In the genomic region with DNA sequence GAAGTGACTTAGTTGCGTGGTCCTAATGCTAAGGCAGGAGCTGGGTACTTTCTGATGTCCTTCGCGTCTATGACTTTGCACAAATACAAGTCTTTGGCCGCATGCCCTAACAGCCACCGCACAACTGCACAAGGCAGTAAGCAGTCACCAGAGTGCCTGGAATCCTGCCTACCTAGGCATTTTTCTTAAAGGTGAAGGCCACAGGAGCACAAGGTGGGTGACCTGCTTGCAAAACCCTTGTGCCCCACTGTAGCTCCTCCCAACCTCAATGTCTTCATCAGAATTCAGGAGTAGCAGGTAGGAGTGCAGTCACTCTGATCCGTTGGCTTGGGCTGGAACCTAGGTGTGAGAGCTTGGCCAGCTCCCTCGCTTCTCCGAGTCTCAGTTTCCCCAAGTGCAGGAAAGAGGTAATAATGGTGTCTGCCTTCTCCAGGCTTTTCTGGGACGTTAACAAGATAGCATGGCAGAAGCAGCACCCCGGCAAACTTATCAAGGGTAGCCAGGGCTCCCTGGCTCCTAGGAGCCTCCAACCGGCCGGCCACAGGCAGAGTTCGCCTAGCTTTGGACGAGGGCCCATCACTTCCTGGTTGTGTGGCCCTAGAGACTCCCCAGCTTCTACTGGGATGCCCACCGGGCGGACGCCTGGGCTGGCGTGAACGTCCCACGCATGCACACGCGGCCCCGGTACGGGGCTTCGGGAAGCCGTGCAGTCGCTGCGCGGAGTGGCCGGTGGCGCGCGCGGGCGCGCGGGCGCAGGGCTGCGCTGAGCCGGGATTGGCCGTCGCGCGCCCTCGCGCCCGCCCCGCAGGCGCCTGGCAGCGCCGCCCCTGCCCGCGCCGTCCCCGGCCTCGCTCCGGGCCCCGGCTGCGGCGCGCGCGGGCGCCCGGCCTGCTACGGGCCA, we compare ENCODE assay signal across 8 mouse cellular contexts. TPM values are rescaled to one million over a fixed set of nuclear protein-coding genes. Genes with fewer than 3 reads are reported as not detected.
A peak's percentile ranks its signal among the peaks of the same experiment; 100 is the strongest.
DNase-seq lines count a peak whose midpoint lies in the region; ATAC-seq and TF ChIP-seq lines count a peak whose summit lies in the region.

No protein-coding gene starts in this region.

- H3K9ac ChIP-seq in liver, embryonic 11.5 days (ENCODE audit: low read depth, low read length), result peak overlapping the region; percentile 94

- peak; percentile 80 for ATAC-seq in liver, embryonic 11.5 days (replicated peaks; ENCODE audit: low FRiP score)

- H3ac ChIP-seq in myocyte (ENCODE audit: control insufficient read depth, insufficient read length), result peak overlapping the region; percentile 98

- H3K4me2 ChIP-seq in liver, embryonic 11.5 days, result peak overlapping the region; percentile 83
- peak overlapping the region; percentile 86 for H3K4me2 ChIP-seq in myocyte (ENCODE audit: low read depth)

- H3K9me3 ChIP-seq in liver, embryonic 11.5 days (ENCODE audit: control insufficient read depth, low read length), result no peaks in the 10 kb centered on the region

- H3K27me3 ChIP-seq in liver, embryonic 11.5 days (replicated peaks; ENCODE audit: control insufficient read depth, insufficient read depth, low read length), result no peaks in the 10 kb centered on the region
- H3K27me3 ChIP-seq in myocyte (ENCODE audit: control insufficient read depth, insufficient read depth, insufficient read length), result no peaks in the 10 kb centered on the region
- H3K27me3 ChIP-seq in testis, adult 2 months (ENCODE audit: control insufficient read depth, insufficient read depth, low read length), result no peaks in the 10 kb centered on the region

- peak overlapping the region; percentile 96 for H3K4me3 ChIP-seq in liver, embryonic 11.5 days (ENCODE audit: low read depth, low read length)
- H3K4me3 ChIP-seq in myocyte, result peak overlapping the region; percentile 58
- H3K4me3 ChIP-seq in testis, adult 2 months (ENCODE audit: control insufficient read depth, low read depth, low read length), result peak overlapping the region; percentile 73

- TF ChIP-seq POLR2A in myocyte (IDR thresholded peaks at IDR 0.05; ENCODE audit: insufficient read length, low read depth), result peak; percentile 81
- TF ChIP-seq POLR2A in testis, adult 2 months (IDR thresholded peaks at IDR 0.05; ENCODE audit: control insufficient read depth, low read depth, low read length), result 0 out of 2 replicates have a peak, but pooled peaks have one; percentile 7

- peaks cover 25% of the 10 kb centered on the region for H3K36me3 ChIP-seq in liver, embryonic 11.5 days (ENCODE audit: control insufficient read depth, insufficient read depth, low read length)
- peaks cover 13% of the 10 kb centered on the region for H3K36me3 ChIP-seq in myocyte (ENCODE audit: control insufficient read depth, insufficient read depth)
- peaks cover 6% of the 10 kb centered on the region for H3K36me3 ChIP-seq in testis, adult 2 months (ENCODE audit: control insufficient read depth, insufficient read depth, low read length)

- H3K27ac ChIP-seq in liver, embryonic 11.5 days (ENCODE audit: low read depth, low read length), result peak overlapping the region; percentile 97
- peak overlapping the region; percentile 59 for H3K27ac ChIP-seq in testis, adult 2 months (ENCODE audit: control insufficient read depth, insufficient read depth, low read depth, low read length)

- WGBS in liver, embryonic 11.5 days, result 6% methylated on average over 46 of the region's 66 CpGs

- peaks cover 38% of the 10 kb centered on the region for H3K4me1 ChIP-seq in liver, embryonic 11.5 days (replicated peaks; ENCODE audit: control insufficient read depth, insufficient read depth, low read length)
- peaks cover 17% of the 10 kb centered on the region for H3K4me1 ChIP-seq in testis, adult 2 months (ENCODE audit: control insufficient read depth, insufficient read depth, low read length)

- DNase-seq in 416B (ENCODE audit: low read depth), result peak; percentile 90
- peak; percentile 83 to 94 for DNase-seq in adrenal gland, adult (ENCODE audit: inconsistent age in 2 of 2, low spot score in 1 of 2)
- DNase-seq in embryo, embryonic 10.5 days (ENCODE audit: low spot score), result peak; percentile 79
- peak; percentile 99 for DNase-seq in heart, adult 11 months
- peak; percentile 82 for DNase-seq in kidney, adult 11 months
- DNase-seq in liver, embryonic 11.5 days (ENCODE audit: low spot score), result peak; percentile 82

- peaks cover 73% of the 10 kb centered on the region for H3K79me2 ChIP-seq in myocyte (ENCODE audit: control insufficient read depth, insufficient read depth)

- no peak for TF ChIP-seq CTCF in testis, adult 2 months (IDR thresholded peaks at IDR 0.05; ENCODE audit: control insufficient read depth, insufficient read depth, insufficient replicate concordance, low read depth, low read length)

TF ChIP-seq in myocyte, 11 proteins besides CTCF, POLR2A, EP300 and RAD21:
- TF ChIP-seq USF1 (IDR thresholded peaks at IDR 0.05; ENCODE audit: low read depth), result no peak
- peak in 1 of 3 experiments; percentile 8 for TF ChIP-seq MYOD1 (IDR thresholded peaks at IDR 0.05; ENCODE audit: control insufficient read depth in 1 of 3, insufficient read length in 2 of 3, low read depth in 2 of 3)
- peak in 1 of 3 experiments; percentile 20 for TF ChIP-seq MYOG (IDR thresholded peaks at IDR 0.05; ENCODE audit: control insufficient read depth in 1 of 3, insufficient read depth in 1 of 3, insufficient read length in 2 of 3, low read depth in 2 of 3)
- peak; percentile 85 for TF ChIP-seq POLR2AphosphoS2 (IDR thresholded peaks at IDR 0.05; ENCODE audit: insufficient read length, low read depth)
- no peak for TF ChIP-seq TCF12 (IDR thresholded peaks at IDR 0.05; ENCODE audit: insufficient read depth, poor library complexity, severe bottlenecking)
- peak; percentile 26 for TF ChIP-seq E2F4 (IDR thresholded peaks at IDR 0.05; ENCODE audit: insufficient read depth)

RNA-seq across cellular contexts. Expression of gene Kmt5a, which starts 5.2 kb away (rescaled TPM):
- polyA plus RNA-seq in liver, embryonic 11.5 days (2014; fragmentation: Nextera tagmentation; extraction: Ambion mirVana), result 132 and 145 TPM in 2 replicates
- 58.0 TPM for polyA plus RNA-seq in myocyte (2012; fragmentation: generic; extraction: Trizol)
- polyA plus RNA-seq in testis, adult 2 months (2012; rRNA removed), result 23.4 and 24.9 TPM in 2 replicates

RNA-seq across cellular contexts. Expression of gene Sbno1, which starts 19.1 kb away (rescaled TPM):
- polyA plus RNA-seq in liver, embryonic 11.5 days (2014; fragmentation: Nextera tagmentation; extraction: Ambion mirVana), result 75.2 and 86.4 TPM in 2 replicates
- 11.3 TPM for polyA plus RNA-seq in myocyte (2012; fragmentation: generic; extraction: Trizol)
- polyA plus RNA-seq in testis, adult 2 months (2012; rRNA removed), result 38.8 and 46.6 TPM in 2 replicates

RNA-seq across cellular contexts. Expression of gene Rilpl2, which starts 33.3 kb away (rescaled TPM):
- 18.7 and 19.8 TPM in 2 replicates for polyA plus RNA-seq in liver, embryonic 11.5 days (2014; fragmentation: Nextera tagmentation; extraction: Ambion mirVana)
- polyA plus RNA-seq in myocyte (2012; fragmentation: generic; extraction: Trizol), result 22.3 TPM
- 19.6 and 20.8 TPM in 2 replicates for polyA plus RNA-seq in testis, adult 2 months (2012; rRNA removed)

RNA-seq across cellular contexts. Expression of gene Snrnp35, which starts 38.0 kb away (rescaled TPM):
- 13.6 and 14.0 TPM in 2 replicates for polyA plus RNA-seq in liver, embryonic 11.5 days (2014; fragmentation: Nextera tagmentation; extraction: Ambion mirVana)
- 18.9 TPM for polyA plus RNA-seq in myocyte (2012; fragmentation: generic; extraction: Trizol)
- 26.5 and 35.7 TPM in 2 replicates for polyA plus RNA-seq in testis, adult 2 months (2012; rRNA removed)

Comparison
In these comparisons a context has a peak if more than half of its experiments do, and no peak if none do; other contexts are left out.
1. Peak in every context shown above with its lines: DNase-seq, ATAC-seq, H3K4me3 ChIP-seq and H3K27ac ChIP-seq.